Mouse (Mus musculus) liver, adult 10 weeks (tissue): Measurements from ENCODE around the gene Kcnq5. TPM values are rescaled to one million over a fixed set of nuclear protein-coding genes. Genes with fewer than 3 reads are reported as not detected.

Source experiments
- polyA plus RNA-seq: library from polyadenylated mRNA; stranded (reverse); fragments of 350-450 nt; fragmentation: Illumina TruSeq; extraction: RNeasy Lipid Tissue Mini Kit (QIAGEN cat#74804); gene quantifications from one replicate; pipeline ENCODE4 v1.2.3, GENCODE M21; 2014; ENCODE audit warnings: low read depth, low replicate concordance

Kcnq5 gene
- not detected for polyA plus RNA-seq

GRCm38 (mm10) chr1:21961251-21962082 lies at the start of gene Kcnq5:
Gene Kcnq5, minus strand, starts transcription at chr1:21961942.

GRCm38 (mm10) chr1:21383256-21383655 lies 578.5 kb downstream of the Kcnq5 start, which contains the start of gene Khdc1b:
Gene Khdc1b, plus strand, starts transcription at chr1:21383556.

GRCm38 (mm10) chr1:21368031-21368430 lies 593.7 kb downstream of the Kcnq5 start, which contains the start of gene Khdc1c:
Gene Khdc1c, plus strand, starts transcription at chr1:21368331.

GRCm38 (mm10) chr1:21349341-21349740 lies 612.4 kb downstream of the Kcnq5 start, which contains the start of gene Khdc1a:
Gene Khdc1a, plus strand, starts transcription at chr1:21349641.

